Mouse (Mus musculus): ENCODE measurements around the gene Clcn2. TPM values are rescaled to one million over a fixed set of nuclear protein-coding genes. Genes with fewer than 3 reads are reported as not detected.

Clcn2 gene
- polyA plus RNA-seq, 1 experiment from 2014 or later = 13.2 TPM

DNA sequence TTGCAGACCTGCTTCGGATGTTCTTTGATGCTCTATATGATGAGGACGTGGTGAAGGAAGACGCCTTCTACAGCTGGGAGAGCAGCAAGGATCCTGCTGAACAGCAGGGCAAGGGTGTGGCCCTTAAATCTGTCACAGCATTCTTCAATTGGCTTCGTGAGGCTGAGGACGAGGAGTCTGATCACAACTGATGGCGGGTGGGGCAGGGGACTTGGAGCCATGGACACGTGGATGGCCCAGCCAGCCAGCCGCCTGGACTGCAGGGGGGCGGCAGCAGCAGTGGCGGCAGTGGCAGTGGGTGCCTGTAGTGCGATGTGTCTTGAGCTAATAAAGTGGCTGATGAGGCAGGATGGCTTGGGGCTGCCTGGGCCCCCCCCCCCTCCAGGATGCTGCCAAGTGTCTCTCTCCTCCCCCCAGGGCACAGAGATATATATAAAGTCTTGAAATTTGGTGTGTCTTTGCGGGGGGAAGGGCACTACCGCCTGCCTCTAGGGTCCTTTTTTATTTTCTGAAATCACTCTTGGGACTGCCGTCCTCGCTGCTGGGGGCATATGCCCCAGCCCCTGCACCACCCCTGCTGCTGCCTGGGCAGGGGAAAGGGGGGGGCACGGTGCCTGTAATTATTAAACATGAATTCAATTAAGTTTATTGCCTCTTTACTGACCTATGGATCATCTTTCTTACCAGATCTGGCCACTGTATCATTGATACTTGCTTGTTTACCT, 25.1 kb downstream of the Clcn2 start:
- Histone ChIP-seq H3K4me1 (ENCODE audit: control insufficient read depth, insufficient read depth, low read length) (peaks cover 7% of the 10 kb centered on the region), H3K4me2 (replicated peaks; ENCODE audit: low read depth, low read length) (peak overlapping the region; percentile 69; the same call in 1 of the 2 replicates), H3K9me3 (ENCODE audit: control insufficient read depth, low read depth, low read length) (no peaks in the 10 kb centered on the region), H3K9ac (replicated peaks; ENCODE audit: low read depth, low read length) (no peak overlapping the region), H3K4me3 (ENCODE audit: low read depth, low read length) (no peak overlapping the region), H3K27ac (ENCODE audit: low read length) (no peak overlapping the region), H3K27me3 (ENCODE audit: control insufficient read depth, insufficient read depth, low read length) (no peaks in the 10 kb centered on the region), H3K36me3 (ENCODE audit: control insufficient read depth, insufficient read depth, low read length) (peaks cover 45% of the 10 kb centered on the region)
- no peak for ATAC-seq (ENCODE audit: insufficient number of reproducible peaks, insufficient read depth, low FRiP score, low read depth)
- 46% methylated on average over 16 of the region's 16 CpGs for WGBS

DNA sequence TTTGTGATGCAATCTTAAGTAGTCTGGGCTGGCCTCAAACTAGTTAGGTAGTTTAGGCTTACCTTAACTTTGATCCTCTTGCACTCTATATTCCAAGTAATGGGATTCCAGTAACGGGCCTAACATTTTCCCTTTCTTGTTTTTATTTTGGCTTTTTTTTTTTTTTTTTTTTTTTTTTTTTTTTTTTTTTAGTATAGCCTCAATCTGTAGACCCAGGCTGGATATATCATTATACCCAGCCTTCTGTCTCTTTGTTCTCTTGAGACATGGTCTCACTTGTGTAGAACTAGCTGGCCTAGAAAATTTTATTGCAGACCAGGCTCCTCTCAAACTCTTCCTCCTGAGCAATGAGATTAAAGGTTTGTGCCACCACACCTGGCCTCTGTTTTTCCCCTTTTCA, 25.9 kb downstream of the Clcn2 start:
- Histone ChIP-seq H3K4me1 (ENCODE audit: control insufficient read depth, insufficient read depth, low read length) (peaks cover 7% of the 10 kb centered on the region), H3K36me3 (ENCODE audit: control insufficient read depth, insufficient read depth, low read length) (peaks cover 53% of the 10 kb centered on the region), H3K27ac (ENCODE audit: low read length) (no peak overlapping the region), H3K4me3 (ENCODE audit: low read depth, low read length) (no peak overlapping the region), H3K27me3 (ENCODE audit: control insufficient read depth, insufficient read depth, low read length) (no peaks in the 10 kb centered on the region), H3K9me3 (ENCODE audit: control insufficient read depth, low read depth, low read length) (no peaks in the 10 kb centered on the region), H3K4me2 (replicated peaks; ENCODE audit: low read depth, low read length) (no peak overlapping the region), H3K9ac (replicated peaks; ENCODE audit: low read depth, low read length) (no peak overlapping the region)
- ATAC-seq (ENCODE audit: insufficient number of reproducible peaks, insufficient read depth, low FRiP score, low read depth) = no peak
- 83% methylated on average over 1 of the region's 1 CpGs for WGBS

DNA sequence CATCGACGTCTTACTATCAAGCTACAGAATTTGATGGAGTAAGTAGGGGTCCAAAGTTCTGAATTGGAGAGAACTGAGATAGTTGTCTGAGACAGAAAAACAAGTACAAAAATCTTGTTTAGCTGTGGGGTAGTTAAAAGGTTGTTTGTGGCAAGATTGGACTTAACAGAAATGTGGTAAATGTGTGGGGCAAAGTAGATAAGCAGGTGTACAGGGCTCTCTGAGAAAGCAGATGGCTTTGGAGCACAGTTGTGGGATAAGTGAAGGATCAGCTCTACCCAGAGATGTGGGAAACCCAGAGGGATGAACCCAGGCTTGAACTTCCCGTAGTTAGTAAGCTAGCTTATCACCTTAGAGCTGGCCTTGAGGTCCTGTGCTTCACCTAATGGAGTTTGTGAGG, 26.8 kb downstream of the Clcn2 start:
- no peak for ATAC-seq (ENCODE audit: insufficient number of reproducible peaks, insufficient read depth, low FRiP score, low read depth)
- H3K9ac ChIP-seq (replicated peaks; ENCODE audit: low read depth, low read length) = no peak overlapping the region
- no peak overlapping the region for H3K4me3 ChIP-seq (ENCODE audit: low read depth, low read length)
- peaks cover 4% of the 10 kb centered on the region; the same call in 1 of the 2 replicates for H3K4me1 ChIP-seq (ENCODE audit: control insufficient read depth, insufficient read depth, low read length)
- no peaks in the 10 kb centered on the region for H3K27me3 ChIP-seq (ENCODE audit: control insufficient read depth, insufficient read depth, low read length)
- H3K36me3 ChIP-seq (ENCODE audit: control insufficient read depth, insufficient read depth, low read length) = peaks cover 61% of the 10 kb centered on the region
- WGBS = 83% methylated on average over 3 of the region's 3 CpGs
- H3K27ac ChIP-seq (ENCODE audit: low read length) = no peak overlapping the region
- H3K9me3 ChIP-seq (ENCODE audit: control insufficient read depth, low read depth, low read length) = no peaks in the 10 kb centered on the region
- H3K4me2 ChIP-seq (replicated peaks; ENCODE audit: low read depth, low read length) = no peak overlapping the region

DNA sequence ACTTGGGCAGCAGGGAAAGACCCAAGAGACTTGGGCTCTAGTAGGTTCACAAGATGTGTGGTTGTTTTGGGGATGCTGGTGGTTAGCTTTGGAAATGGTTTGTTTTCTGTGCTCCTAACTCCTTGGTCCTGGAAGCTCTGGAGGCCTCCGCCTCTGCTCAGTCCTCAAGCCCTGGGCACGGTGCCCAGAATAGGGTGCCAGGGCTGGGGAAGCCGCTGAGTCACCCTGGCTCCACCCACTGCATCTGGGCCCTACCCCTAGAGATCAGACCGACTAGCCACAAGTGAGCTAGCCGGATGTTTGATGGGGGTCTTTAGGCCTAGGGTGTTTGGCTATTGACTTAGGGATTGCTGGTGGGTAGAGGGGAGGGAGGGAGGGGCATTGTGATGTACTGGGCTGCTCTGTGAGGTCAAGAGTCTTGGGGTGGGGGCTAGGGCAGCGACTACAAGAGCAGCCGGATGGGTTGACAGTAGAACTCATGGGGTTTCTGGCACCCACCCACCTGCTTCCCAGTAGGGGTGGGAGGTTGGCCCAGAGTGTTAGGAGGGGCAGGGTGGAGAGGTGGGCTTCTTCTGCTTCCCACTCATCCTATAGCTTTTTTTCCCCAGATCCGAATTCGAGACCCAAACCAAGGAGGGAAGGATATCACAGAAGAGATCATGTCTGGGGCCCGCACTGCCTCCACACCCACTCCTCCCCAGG, 39.4 kb downstream of the Clcn2 start:
- no peak overlapping the region for H3K4me3 ChIP-seq (ENCODE audit: low read depth, low read length)
- no peaks in the 10 kb centered on the region for H3K27me3 ChIP-seq (ENCODE audit: control insufficient read depth, insufficient read depth, low read length)
- H3K36me3 ChIP-seq (ENCODE audit: control insufficient read depth, insufficient read depth, low read length) = peaks cover 82% of the 10 kb centered on the region
- H3K4me1 ChIP-seq (ENCODE audit: control insufficient read depth, insufficient read depth, low read length) = peaks cover 9% of the 10 kb centered on the region
- no peaks in the 10 kb centered on the region for H3K9me3 ChIP-seq (ENCODE audit: control insufficient read depth, low read depth, low read length)
- ATAC-seq (ENCODE audit: insufficient number of reproducible peaks, insufficient read depth, low FRiP score, low read depth) = no peak
- H3K27ac ChIP-seq (ENCODE audit: low read length) = no peak overlapping the region
- WGBS = 73% methylated on average over 10 of the region's 10 CpGs
- H3K4me2 ChIP-seq (replicated peaks; ENCODE audit: low read depth, low read length) = no peak overlapping the region
- H3K9ac ChIP-seq (replicated peaks; ENCODE audit: low read depth, low read length) = no peak overlapping the region

DNA sequence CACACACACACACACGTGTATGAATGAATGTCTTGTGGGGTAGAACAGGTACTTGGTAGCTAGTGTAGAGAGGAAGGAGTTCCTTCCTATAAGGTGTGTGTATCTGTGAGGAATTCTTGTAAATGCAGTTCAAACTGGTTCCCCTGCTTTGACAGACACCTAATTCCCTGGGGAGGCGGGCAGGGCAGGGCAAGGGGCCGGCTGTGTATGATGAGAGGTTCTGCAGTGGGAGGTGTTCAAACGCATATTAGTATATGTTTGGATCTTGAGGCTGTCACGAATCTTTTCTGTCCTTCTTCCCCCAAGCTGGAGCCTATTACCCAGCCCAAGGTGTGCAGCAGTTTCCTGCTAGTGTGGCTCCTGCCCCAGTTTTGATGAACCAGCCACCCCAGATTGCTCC, 40.2 kb downstream of the Clcn2 start:
- Histone ChIP-seq H3K4me3 (ENCODE audit: low read depth, low read length) (no peak overlapping the region), H3K9me3 (ENCODE audit: control insufficient read depth, low read depth, low read length) (no peaks in the 10 kb centered on the region), H3K27ac (ENCODE audit: low read length) (no peak overlapping the region), H3K27me3 (ENCODE audit: control insufficient read depth, insufficient read depth, low read length) (no peaks in the 10 kb centered on the region), H3K4me2 (replicated peaks; ENCODE audit: low read depth, low read length) (no peak overlapping the region), H3K4me1 (ENCODE audit: control insufficient read depth, insufficient read depth, low read length) (peaks cover 9% of the 10 kb centered on the region), H3K36me3 (ENCODE audit: control insufficient read depth, insufficient read depth, low read length) (peaks cover 74% of the 10 kb centered on the region), H3K9ac (replicated peaks; ENCODE audit: low read depth, low read length) (no peak overlapping the region)
- ATAC-seq (ENCODE audit: insufficient number of reproducible peaks, insufficient read depth, low FRiP score, low read depth) = no peak
- 89% methylated on average over 5 of the region's 5 CpGs for WGBS

DNA sequence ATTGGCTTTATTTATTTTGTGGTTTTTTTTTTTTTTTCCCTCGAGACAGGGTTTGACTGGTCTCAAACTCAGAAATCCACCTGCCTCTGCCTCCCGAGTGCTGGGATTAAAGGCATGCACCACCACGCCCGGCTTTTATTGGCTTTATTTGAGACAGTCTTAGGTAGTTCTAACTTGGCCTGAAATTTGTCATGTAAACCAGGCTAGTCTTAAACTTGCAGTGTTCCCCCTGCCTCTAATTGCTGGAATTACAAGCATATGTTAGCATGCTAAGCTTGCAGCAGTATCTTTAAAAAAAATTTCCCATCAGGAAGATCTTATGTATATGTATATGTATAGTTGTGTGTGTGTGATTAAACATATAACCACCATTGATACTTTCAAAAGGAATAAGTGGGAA, 40.8 kb downstream of the Clcn2 start:
- H3K27ac ChIP-seq (ENCODE audit: low read length) = no peak overlapping the region
- H3K4me1 ChIP-seq (ENCODE audit: control insufficient read depth, insufficient read depth, low read length) = peaks cover 9% of the 10 kb centered on the region
- no peaks in the 10 kb centered on the region for H3K27me3 ChIP-seq (ENCODE audit: control insufficient read depth, insufficient read depth, low read length)
- ATAC-seq (ENCODE audit: insufficient number of reproducible peaks, insufficient read depth, low FRiP score, low read depth) = no peak
- H3K9ac ChIP-seq (replicated peaks; ENCODE audit: low read depth, low read length) = no peak overlapping the region
- 72% methylated on average over 4 of the region's 4 CpGs for WGBS
- no peak overlapping the region for H3K4me2 ChIP-seq (replicated peaks; ENCODE audit: low read depth, low read length)
- H3K36me3 ChIP-seq (ENCODE audit: control insufficient read depth, insufficient read depth, low read length) = peaks cover 67% of the 10 kb centered on the region
- H3K9me3 ChIP-seq (ENCODE audit: control insufficient read depth, low read depth, low read length) = no peaks in the 10 kb centered on the region
- no peak overlapping the region for H3K4me3 ChIP-seq (ENCODE audit: low read depth, low read length)

DNA sequence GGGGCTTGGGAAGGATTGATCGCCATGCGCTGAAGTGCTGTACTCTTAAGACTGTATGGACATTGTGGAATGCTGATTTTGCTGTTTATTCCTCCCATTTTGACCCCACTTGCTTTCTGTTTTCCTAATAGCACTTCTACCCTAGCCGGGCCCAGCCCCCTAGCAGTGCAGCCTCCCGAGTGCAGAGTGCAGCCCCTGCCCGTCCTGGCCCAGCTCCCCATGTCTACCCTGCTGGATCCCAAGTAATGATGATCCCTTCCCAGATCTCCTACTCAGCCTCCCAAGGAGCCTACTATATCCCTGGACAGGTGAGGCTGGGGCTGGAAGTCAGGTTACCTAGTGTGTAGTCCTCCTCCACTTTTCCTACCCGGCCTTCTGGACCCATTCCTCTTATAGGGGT, 42.3 kb downstream of the Clcn2 start:
- Histone ChIP-seq H3K4me2 (replicated peaks; ENCODE audit: low read depth, low read length) (no peak overlapping the region), H3K9ac (replicated peaks; ENCODE audit: low read depth, low read length) (no peak overlapping the region), H3K36me3 (ENCODE audit: control insufficient read depth, insufficient read depth, low read length) (peaks cover 52% of the 10 kb centered on the region), H3K27me3 (ENCODE audit: control insufficient read depth, insufficient read depth, low read length) (no peaks in the 10 kb centered on the region), H3K4me3 (ENCODE audit: low read depth, low read length) (no peak overlapping the region), H3K9me3 (ENCODE audit: control insufficient read depth, low read depth, low read length) (no peaks in the 10 kb centered on the region), H3K27ac (ENCODE audit: low read length) (no peak overlapping the region), H3K4me1 (ENCODE audit: control insufficient read depth, insufficient read depth, low read length) (peaks cover 9% of the 10 kb centered on the region)
- no peak for ATAC-seq (ENCODE audit: insufficient number of reproducible peaks, insufficient read depth, low FRiP score, low read depth)
- 91% methylated on average over 6 of the region's 6 CpGs for WGBS

DNA sequence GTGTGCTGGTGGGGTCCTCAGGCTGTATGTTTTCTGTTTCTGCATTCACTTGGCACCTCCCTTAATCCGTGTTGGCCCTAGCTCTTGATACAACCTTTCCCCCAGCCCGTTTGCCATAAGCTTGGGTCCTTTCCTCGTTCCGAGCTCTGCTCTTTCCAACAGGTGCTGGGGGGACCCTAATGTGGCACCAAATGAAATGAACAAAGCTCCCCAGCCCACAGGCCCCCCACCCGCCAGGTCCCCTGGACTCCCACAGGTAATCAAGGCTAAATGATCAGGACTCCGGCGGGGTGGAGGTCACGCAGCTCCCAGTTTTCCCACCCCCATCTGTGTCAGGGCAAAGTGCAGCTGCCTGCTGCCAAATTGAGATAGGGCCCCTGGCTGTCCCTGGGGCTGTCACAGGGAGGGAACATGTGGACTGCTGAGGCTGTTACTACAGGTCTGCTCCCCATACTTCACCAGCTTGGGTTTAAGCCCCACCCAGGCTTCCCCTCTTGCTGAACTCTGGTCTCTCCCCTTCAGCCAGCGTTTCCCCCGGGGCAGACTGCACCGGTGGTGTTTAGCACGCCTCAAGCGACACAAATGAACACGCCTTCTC, 43.7 kb downstream of the Clcn2 start:
- peak overlapping the region; percentile 96 for H3K27ac ChIP-seq (ENCODE audit: low read length)
- peaks cover 9% of the 10 kb centered on the region for H3K4me1 ChIP-seq (ENCODE audit: control insufficient read depth, insufficient read depth, low read length)
- WGBS = 4% methylated on average over 14 of the region's 14 CpGs
- no peaks in the 10 kb centered on the region for H3K27me3 ChIP-seq (ENCODE audit: control insufficient read depth, insufficient read depth, low read length)
- no peaks in the 10 kb centered on the region for H3K9me3 ChIP-seq (ENCODE audit: control insufficient read depth, low read depth, low read length)
- peak overlapping the region; percentile 91 for H3K4me3 ChIP-seq (ENCODE audit: low read depth, low read length)
- peak overlapping the region; percentile 95 for H3K4me2 ChIP-seq (replicated peaks; ENCODE audit: low read depth, low read length)
- H3K36me3 ChIP-seq (ENCODE audit: control insufficient read depth, insufficient read depth, low read length) = peaks cover 38% of the 10 kb centered on the region
- 0 out of 2 replicates have a peak, but pooled peaks have one; percentile 8 for ATAC-seq (ENCODE audit: insufficient number of reproducible peaks, insufficient read depth, low FRiP score, low read depth)
- peak overlapping the region; percentile 97 for H3K9ac ChIP-seq (replicated peaks; ENCODE audit: low read depth, low read length)
